Mouse (Mus musculus): ENCODE measurements around the gene Snx29.
"Not testable (repeated sequence)": the region's sequence is repeated elsewhere in the genome, so short reads cannot be mapped to it uniquely, and the experiment has no call there.

Gene Snx29

DNA sequence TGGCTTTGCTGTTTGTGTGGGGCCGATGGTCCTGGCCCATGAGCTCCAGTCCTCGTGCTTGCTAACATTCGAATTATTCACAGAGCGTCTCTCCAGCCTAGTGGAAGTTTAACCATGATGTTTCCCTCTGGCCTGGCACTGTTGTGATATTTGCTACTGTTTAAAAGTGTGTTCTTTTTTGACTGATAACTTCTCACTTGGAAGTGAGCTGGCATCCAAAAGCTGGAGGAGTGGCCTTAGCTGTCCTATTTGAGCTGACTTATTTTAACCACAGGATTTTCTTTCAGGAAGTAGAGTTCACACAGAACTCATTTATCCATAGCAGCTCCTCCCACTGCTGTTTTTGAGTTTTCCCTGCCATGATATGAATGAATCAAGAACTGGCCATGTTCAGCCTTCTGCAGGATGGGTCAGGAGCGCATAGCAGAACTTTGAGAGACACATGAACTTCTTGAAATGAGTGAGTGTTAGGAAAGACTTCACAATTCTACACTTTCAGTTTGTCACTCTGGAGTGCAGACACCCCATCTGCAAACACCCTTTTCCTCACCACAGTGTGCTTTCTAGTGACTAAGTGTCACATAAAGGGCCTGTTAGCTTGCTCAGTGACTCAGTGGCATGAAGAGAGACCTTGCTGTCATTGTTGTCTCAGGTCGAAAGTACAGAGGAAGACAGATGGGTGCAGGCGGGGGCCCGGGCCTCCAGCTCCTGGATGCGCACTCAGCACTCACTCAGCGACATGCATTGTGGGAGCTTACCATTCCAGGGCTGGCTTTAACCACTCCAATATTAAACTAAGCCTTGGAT lies 152.6 kb downstream of the Snx29 start:
- ATAC-seq (ENCODE audit: insufficient number of reproducible peaks, low FRiP score, low TSS enrichment) = no peak

DNA sequence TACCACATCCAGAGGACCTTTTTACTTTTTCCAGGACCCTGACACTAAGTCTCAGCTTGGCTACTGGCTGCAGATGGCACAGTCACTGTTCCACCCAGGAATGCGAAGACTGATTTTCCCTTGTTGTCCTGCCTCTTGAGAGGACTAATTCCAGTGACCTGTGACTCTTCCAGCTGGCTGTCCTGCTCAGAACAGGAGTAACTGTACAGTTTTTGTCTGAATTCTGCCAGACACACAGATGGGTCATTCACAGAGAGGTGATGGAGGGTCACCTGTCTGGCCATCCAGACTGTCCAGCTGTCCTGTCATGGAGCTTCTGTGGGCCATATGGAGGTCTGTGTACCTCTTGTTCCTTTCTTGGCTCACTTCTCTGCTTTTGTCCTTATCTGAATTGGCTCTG lies 153.6 kb downstream of the Snx29 start:
- ATAC-seq (ENCODE audit: insufficient number of reproducible peaks, low FRiP score, low TSS enrichment) = no peak

DNA sequence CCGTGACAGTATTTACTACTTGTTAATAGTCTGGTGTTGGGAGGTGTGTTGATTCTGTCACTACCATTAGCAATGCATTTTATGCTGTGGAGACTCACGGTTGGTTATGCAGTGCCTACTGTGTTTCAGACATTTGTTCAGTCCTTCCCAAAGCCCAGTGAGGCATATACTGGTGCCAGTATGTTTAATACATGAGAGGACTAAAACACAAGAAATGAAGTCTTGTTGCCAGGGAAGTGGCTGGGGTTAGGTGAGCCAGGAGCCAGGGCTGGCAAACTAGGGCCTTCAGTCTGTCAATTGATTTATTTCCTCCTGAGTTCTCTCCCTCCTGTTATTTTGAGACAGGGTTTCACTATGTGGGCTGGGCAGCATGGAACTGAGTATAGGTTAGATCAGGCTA lies 154.3 kb downstream of the Snx29 start:
- ATAC-seq (ENCODE audit: insufficient number of reproducible peaks, low FRiP score, low TSS enrichment) = no peak

DNA sequence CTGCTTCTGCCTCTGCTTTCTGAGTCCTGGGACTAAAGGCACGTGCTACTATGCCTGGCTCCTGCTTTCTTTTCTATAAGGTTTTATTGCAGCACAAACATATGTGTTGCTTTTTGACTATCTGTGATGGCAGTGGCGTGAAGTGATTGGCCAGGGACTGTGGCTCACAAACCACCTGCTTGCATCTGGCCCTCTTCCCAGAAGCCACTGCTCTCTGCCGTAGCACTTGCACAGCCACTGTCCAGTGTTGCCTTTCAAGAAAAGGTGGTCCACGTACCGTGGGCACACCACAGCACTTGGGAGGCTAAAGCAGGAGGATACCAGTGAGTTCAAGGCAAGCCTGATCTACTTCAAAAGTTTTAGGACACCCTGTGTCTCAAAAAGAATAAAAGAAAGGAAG lies 154.9 kb downstream of the Snx29 start:
- ATAC-seq (ENCODE audit: insufficient number of reproducible peaks, low FRiP score, low TSS enrichment) = no peak

DNA sequence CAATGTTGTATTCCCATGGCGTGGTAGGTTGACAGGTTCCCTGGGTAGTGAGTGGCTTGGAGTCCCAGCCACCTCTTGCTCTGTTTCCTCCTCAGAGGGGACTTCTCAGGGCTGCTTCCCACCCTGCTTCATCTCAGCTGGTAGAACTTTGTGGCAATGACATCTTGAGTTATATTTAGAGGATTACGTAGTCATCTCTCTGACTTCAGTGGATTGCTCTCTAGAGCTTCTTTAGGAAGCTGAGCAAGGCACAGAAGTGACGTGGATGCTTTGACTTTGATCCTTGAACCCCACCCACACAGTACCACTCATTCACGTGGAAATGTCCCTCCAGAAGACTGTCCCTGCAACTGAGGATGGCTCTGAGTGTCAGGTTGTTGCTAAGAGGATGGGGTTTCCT lies 156.9 kb downstream of the Snx29 start:
- no peak for ATAC-seq (ENCODE audit: insufficient number of reproducible peaks, low FRiP score, low TSS enrichment)

DNA sequence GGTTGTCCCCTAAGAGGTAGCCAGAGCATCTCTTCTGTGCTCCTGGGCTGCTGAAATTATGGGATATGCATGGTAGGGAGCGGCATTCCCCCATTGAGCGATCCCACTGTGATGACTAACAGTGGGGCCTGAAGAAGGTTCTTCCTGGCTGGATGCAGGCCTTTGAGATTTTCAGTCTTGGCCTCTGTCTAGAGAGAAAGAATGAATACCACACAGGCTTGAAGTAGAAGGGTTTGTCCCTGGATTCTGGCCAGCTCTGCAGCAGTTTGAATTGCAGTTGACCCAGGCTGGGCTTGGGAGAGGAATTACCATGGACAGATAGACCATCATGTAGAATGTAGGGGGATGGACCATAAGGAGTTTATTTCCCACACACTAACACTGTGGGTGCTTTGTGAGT lies 159.5 kb downstream of the Snx29 start:
- ATAC-seq (ENCODE audit: insufficient number of reproducible peaks, low FRiP score, low TSS enrichment) = no peak

DNA sequence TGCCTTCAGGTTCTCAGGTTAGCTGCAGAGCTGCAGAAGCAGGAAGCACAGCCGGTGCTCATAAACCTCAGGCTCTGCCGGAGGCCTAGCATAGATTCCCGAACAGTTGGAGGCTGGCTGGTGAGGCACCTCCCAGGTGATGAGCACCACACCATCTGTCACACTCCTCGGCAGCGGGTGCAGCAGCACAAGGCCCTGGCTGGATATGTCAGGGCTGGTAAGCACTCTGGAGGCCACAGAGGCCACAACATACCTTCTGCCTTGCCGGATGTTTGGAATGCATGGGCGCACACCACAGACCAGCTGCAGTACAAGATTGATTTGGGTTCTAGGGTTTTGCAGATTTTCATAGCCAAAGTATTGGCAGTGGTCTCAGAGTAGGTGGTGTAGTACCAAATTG lies 172.2 kb downstream of the Snx29 start:
- peak; percentile 53; the same call in 1 of the 2 replicates for ATAC-seq (ENCODE audit: insufficient number of reproducible peaks, low FRiP score, low TSS enrichment)

DNA sequence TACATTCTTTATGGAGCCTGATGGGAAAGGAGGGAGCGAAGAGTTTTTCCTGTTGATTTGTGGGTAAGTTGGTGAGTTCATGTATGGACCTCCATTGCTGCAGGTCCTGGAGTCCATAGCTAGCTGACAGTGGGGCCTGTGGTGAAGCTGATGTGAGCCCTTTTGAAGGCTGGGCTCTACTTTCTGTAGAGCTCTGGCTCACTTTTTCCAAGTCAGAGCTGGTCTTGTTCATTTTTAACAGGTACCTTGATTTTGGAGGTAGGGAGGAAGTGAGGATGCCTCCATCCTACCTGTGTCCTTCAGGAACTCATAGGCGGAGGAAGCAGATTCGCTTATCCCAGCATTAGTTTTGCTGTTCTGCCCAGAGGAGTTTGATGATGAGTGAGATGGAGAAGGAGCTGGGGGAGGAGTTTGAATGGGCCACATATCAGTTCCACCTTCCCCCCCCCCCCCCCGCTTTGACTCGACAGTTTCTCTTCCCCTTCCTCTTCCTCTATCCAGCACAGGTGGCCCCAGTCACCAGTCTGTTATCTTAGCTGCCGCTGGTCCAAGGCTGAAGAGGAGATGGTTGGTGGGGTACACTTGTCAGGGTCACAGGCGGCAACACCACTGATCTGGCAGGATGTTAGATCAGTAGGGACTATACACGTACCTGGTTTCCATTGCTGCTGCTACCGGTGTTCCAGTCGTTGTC lies 173.4 kb downstream of the Snx29 start:
- no peak for ATAC-seq (ENCODE audit: insufficient number of reproducible peaks, low FRiP score, low TSS enrichment)

DNA sequence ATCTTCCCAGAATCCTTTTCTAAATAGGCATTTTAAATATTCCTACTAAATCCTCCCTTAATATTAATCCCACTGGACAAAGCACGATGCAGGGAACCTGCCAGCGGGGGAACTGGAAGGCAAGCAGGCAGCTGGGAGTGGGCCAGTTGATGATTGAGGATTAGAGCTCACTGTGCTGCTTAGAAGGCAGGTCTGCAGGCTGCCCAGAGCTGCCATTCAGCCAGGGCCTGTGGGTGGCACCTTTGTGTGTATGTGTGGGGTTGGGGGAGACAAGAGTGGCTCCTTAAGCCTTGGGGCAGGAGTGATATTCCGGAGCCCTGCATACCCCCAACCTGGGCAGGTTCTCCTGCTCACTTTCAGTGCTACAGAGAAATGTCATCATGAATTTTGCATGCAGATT lies 174.0 kb downstream of the Snx29 start:
- ATAC-seq (ENCODE audit: insufficient number of reproducible peaks, low FRiP score, low TSS enrichment) = no peak

DNA sequence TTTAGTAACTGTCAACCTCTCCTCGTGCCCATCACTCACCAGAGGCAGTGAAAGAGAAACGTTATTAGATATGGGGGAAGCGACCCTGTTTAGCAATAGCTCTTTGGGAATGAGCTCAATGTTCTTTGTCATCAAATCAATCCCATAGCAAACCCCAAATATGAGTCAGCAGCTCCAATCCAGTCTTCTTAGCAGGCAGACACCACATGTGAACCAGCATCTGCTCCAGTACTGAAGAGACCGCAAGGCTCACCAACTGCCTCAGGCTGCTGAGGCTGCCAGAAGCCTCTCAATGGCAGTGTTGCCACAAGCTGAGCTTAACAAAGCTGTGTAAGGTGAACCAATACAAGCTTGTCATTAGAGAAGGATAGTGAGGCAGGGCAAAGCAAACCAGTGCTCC lies 177.4 kb downstream of the Snx29 start:
- no peak for ATAC-seq (ENCODE audit: insufficient number of reproducible peaks, low FRiP score, low TSS enrichment)

DNA sequence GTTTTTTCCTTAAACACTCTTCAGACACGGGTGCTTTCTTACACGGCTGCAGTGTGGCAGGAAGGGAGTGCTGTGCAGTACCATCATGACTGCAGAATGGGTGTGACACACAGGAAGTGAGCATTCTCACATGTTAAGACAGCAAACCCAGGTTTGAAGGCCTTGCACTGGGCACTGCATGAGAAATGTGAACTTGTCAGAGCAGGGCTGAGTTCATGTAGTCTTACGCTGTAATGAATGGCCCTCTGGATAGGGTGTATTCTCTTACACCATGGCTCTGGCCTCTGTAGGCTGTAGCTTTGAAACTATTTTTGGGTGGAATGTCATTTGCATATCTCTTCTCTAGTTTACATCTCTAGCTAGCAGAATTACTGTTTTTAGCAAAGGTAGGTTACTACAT lies 178.4 kb downstream of the Snx29 start:
- ATAC-seq (ENCODE audit: insufficient number of reproducible peaks, low FRiP score, low TSS enrichment) = no peak

DNA sequence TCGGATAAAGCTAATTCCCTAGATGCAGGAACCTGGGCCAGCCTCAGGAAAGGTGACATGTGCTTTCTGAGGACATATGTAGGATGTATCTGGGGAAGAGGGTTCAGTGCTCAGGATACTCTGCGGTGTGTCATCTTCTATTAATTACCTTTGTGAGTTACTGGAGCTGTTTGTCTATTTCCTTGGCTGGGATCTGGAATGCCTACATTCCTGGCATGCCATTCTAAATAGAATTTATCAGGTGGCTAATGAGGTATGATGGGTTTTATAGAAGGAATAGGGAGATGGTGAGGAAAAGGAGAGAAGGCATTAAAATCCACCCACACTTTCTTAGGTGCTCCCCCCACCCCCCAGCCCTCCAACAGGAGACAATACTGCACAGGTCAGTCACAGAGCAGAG lies 178.9 kb downstream of the Snx29 start:
- no peak for ATAC-seq (ENCODE audit: insufficient number of reproducible peaks, low FRiP score, low TSS enrichment)

DNA sequence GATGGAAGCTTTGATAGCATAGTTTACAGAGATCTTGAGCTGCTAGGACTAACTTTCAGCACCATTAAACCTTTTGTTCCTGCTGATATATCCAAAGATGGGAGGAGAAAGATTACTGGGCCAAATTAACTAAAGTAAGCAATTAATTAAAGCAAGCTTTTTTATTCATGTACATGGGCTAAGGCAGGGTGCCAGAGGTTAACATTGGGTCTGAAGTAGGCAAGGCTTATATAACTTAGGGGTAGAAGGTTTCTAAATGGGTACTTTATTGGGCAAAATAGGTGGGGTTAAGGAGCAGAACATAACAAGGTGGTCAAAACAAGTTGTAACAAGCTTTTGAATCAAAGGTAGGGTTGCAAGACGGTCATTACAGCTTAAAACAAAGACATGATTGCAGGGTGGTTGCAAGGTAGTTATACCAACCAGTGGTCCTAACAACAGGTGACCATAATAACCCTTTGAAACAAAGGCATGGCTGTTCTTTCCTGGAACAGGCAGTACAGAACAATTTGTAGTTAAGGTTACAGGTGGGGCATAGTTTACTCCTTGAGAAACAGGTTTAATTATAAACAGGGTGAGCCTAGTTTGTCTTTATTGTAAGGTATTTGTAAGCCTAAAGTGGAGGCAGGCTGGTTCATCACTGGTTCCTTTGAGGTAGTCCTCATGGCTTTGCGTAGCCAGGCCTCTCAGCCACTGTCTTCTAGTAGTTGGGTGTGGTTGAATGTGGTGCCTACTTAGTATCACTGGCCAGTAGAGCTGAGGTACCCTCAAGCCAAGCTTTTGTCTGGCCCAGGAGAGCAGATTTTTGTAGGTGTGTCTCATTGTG lies 182.2 kb downstream of the Snx29 start:
- no peak for ATAC-seq (ENCODE audit: insufficient number of reproducible peaks, low FRiP score, low TSS enrichment)

DNA sequence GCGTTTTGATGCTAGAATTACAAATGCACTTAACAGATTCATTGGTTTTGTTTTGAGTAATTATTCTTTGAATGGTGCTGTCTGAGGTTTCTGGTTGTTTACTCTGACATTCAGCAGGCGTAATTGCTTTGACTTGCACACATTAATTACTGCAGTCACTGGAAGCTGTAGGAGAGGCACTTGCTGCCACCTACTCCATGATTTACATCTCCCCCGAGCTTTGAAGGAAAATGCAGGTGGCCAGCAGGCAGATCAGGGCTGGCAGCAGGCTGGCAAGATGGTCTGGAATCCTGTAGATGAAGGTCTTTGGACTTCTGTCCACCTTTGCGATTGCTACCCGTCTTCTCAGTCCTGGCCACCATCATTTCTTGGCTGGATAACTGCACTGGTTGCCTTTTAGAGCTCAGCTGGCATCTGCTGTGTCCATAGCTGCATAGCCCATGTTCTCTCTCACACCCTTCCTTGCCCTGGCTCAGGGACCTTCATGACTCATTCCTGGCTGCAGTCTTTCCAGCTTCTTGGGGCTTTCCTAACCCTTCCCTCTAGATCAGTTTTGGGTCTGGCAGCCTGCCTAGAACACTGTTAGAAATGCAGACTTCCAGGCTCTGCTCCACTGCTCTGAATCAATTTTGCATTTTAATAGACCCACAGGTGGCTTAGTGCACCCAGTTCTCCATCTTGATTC lies 182.9 kb downstream of the Snx29 start:
- ATAC-seq (ENCODE audit: insufficient number of reproducible peaks, low FRiP score, low TSS enrichment) = peak; percentile 72; the same call in 1 of the 2 replicates

DNA sequence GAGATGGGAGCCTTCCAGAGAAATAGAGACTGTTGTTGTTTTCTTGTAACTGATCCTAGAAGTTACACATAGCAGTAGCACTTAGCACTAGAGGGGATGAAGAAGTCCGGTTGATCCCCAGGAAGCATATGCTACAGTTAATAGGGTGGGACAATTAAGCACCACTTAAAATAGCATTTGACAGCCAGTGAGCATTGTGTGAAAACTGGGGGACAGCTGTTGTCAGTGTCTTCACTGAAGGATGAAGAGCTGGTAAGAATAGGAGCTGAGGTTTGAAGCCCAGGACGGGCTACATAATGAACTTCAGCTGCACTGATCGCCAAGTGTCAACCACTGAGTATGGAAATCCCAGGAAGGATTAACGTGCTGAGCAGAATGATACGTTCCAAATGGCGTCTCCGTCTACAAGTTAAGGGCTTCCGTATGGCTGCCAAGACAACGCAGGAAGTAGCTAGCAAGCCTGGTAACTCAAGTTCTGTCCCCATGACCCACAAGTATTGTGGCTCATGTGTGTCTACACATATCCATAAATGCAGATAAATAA lies 184.6 kb downstream of the Snx29 start:
- ATAC-seq (ENCODE audit: insufficient number of reproducible peaks, low FRiP score, low TSS enrichment) = no peak

DNA sequence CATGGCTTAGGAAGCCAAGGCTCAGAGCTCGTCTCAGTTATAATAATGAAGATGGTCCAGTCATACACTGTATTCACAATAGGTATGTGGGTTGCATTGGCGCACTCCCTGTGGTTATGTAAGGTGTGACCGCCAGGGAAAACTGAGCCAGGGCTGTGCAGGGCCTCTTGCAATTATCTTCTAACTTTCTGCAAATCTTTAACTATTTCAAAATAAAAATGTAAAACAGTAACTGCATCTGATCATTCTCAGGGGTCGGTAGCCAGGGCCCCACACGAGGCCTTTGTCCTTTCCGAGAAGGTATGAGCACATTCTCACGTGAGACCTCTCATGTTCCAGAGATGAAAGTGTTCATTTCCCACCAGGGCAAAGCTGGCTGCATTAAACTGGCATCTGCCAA lies 185.6 kb downstream of the Snx29 start:
- no peak for ATAC-seq (ENCODE audit: insufficient number of reproducible peaks, low FRiP score, low TSS enrichment)

DNA sequence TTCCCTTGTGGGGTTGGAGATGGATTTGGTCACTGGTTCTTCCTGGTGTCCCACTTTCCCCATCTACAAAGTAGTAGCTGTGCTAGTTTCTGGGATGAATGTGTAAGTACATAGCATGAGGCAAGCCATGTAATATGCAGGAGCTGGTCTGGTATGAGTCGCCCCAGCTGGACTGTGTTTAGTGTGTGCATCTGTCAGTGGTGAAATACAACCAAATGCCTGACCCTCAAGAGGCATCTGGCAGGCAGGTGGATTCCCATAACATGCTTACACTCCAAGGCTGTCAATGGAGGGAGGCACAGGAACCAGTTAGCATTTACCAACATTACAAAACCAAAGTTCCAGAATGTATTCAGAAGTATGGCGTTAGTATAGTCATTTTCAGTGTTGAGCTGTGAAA lies 187.7 kb downstream of the Snx29 start:
- no peak for ATAC-seq (ENCODE audit: insufficient number of reproducible peaks, low FRiP score, low TSS enrichment)

DNA sequence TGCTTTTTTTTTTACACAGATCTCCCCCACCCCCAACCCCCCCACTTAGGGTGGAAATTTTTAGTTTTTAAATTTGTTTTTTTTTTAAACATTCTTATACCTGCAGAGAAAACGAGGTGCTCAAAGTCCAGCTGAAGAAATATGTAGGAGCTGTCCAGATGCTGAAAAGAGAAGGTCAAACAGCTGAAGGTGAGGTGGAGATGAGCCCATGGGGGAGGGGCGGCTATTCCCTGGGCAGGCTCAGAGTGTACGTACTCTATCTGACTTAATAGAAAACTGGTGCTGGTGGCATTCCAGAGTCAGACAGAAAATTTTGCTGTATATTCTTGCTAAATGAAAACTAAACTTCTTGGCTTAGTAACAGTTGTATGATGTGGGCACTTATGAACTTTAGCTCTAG lies 188.1 kb downstream of the Snx29 start:
- ATAC-seq (ENCODE audit: insufficient number of reproducible peaks, low FRiP score, low TSS enrichment) = no peak

DNA sequence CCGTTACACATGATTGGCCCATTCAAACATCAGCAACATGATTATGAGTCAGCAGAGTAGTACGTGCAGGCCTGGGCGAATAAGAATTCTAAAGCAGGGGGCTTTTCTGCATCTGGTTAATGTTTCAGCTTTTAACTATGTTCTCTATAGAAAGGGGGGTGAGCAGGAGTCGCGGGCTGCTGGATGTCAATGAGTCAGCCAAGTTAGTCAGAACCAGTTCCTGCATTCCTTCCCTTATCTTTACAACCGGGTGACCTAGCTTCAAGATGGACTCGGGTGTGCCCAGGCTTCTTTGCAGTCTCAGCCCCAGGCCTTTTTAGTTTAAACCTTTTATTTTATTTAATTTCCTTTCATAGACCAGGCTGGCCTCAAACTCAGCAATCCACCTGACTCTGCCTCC lies 189.0 kb downstream of the Snx29 start:
- not testable (repeated sequence) for ATAC-seq (ENCODE audit: insufficient number of reproducible peaks, low FRiP score, low TSS enrichment)

DNA sequence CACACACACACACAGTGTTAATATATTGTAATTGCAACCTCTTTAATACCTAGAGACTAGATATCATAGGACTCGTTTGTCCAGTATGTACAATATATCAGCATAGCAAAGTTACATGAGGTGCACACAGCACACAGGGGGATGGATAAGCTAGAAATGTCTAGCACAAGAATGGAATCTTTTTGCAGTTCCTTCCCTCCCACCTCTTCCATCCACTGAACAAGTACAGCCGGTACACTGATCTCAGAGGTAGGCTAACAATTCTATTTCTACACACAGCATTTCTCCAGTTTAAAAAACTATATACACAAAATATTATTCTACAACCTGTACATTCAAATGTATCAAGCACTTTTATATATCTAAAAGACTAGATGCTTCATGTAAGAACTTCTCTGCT lies 194.0 kb downstream of the Snx29 start:
- no peak for ATAC-seq (ENCODE audit: insufficient number of reproducible peaks, low FRiP score, low TSS enrichment)
